Mouse (Mus musculus): Measurements from ENCODE around the gene Adh1. TPM values are rescaled to one million over a fixed set of nuclear protein-coding genes. Genes with fewer than 3 reads are reported as not detected.

Adh1 gene
- polyA plus RNA-seq, 1 experiment from 2014 or later = 1.3 TPM

GRCm38 (mm10) chr3:138224363-138224954 lies 36.3 kb upstream of the Adh1 start:
- Histone ChIP-seq H3K4me2 (ENCODE audit: low read depth, severe bottlenecking) (no peak overlapping the region), H3K4me1 (ENCODE audit: control insufficient read depth, insufficient read depth, low read length) (no peaks in the 10 kb centered on the region), H3K9ac (ENCODE audit: low read length) (no peak overlapping the region), H3K4me3 (ENCODE audit: low read depth, low read length) (no peak overlapping the region), H3K36me3 (ENCODE audit: control insufficient read depth, insufficient read depth, low read length) (no peaks in the 10 kb centered on the region), H3K9me3 (ENCODE audit: control insufficient read depth, low read length) (no peaks in the 10 kb centered on the region; the same call in 1 of the 2 replicates), H3K27ac (replicated peaks; ENCODE audit: low read depth, low read length) (no peak overlapping the region), H3K27me3 (ENCODE audit: control insufficient read depth, insufficient read depth, low read length) (no peaks in the 10 kb centered on the region)
- no peak for DNase-seq (ENCODE audit: low spot score)
- 88% methylated on average over 13 of the region's 13 CpGs for WGBS
- no peak for ATAC-seq (ENCODE audit: insufficient number of reproducible peaks, low FRiP score, low TSS enrichment, low read depth)

GRCm38 (mm10) chr3:138225331-138225730 lies 35.5 kb upstream of the Adh1 start:
- ATAC-seq (ENCODE audit: insufficient number of reproducible peaks, low FRiP score, low TSS enrichment, low read depth) = no peak
- no peak for DNase-seq (ENCODE audit: low spot score)

GRCm38 (mm10) chr3:138225853-138226252 lies 34.9 kb upstream of the Adh1 start:
- no peak for ATAC-seq (ENCODE audit: insufficient number of reproducible peaks, low FRiP score, low TSS enrichment, low read depth)
- no peak overlapping the region for H3K27ac ChIP-seq (replicated peaks; ENCODE audit: low read depth, low read length)
- WGBS = 84% methylated on average over 7 of the region's 7 CpGs
- H3K36me3 ChIP-seq (ENCODE audit: control insufficient read depth, insufficient read depth, low read length) = no peaks in the 10 kb centered on the region
- no peaks in the 10 kb centered on the region for H3K4me1 ChIP-seq (ENCODE audit: control insufficient read depth, insufficient read depth, low read length)
- no peak overlapping the region for H3K4me2 ChIP-seq (ENCODE audit: low read depth, severe bottlenecking)
- no peaks in the 10 kb centered on the region for H3K27me3 ChIP-seq (ENCODE audit: control insufficient read depth, insufficient read depth, low read length)
- H3K4me3 ChIP-seq (ENCODE audit: low read depth, low read length) = no peak overlapping the region
- H3K9me3 ChIP-seq (ENCODE audit: control insufficient read depth, low read length) = no peaks in the 10 kb centered on the region; the same call in 1 of the 2 replicates
- H3K9ac ChIP-seq (ENCODE audit: low read length) = no peak overlapping the region
- DNase-seq (ENCODE audit: low spot score) = no peak

More at GRCm38 (mm10) chr3:138225331-138225730, 35.5 kb upstream of the Adh1 start:
- Histone ChIP-seq H3K36me3 (ENCODE audit: control insufficient read depth, insufficient read depth, low read length) (no peaks in the 10 kb centered on the region), H3K9ac (ENCODE audit: low read length) (no peak overlapping the region), H3K27me3 (ENCODE audit: control insufficient read depth, insufficient read depth, low read length) (no peaks in the 10 kb centered on the region), H3K4me3 (ENCODE audit: low read depth, low read length) (no peak overlapping the region), H3K4me1 (ENCODE audit: control insufficient read depth, insufficient read depth, low read length) (no peaks in the 10 kb centered on the region), H3K9me3 (ENCODE audit: control insufficient read depth, low read length) (no peaks in the 10 kb centered on the region; the same call in 1 of the 2 replicates), H3K4me2 (ENCODE audit: low read depth, severe bottlenecking) (no peak overlapping the region), H3K27ac (replicated peaks; ENCODE audit: low read depth, low read length) (no peak overlapping the region)
- 74% methylated on average over 7 of the region's 7 CpGs for WGBS

GRCm38 (mm10) chr3:138226476-138226875 lies 34.3 kb upstream of the Adh1 start:
- H3K9me3 ChIP-seq (ENCODE audit: control insufficient read depth, low read length) = no peaks in the 10 kb centered on the region; the same call in 1 of the 2 replicates
- no peaks in the 10 kb centered on the region for H3K4me1 ChIP-seq (ENCODE audit: control insufficient read depth, insufficient read depth, low read length)
- H3K4me3 ChIP-seq (ENCODE audit: low read depth, low read length) = no peak overlapping the region
- no peak overlapping the region for H3K4me2 ChIP-seq (ENCODE audit: low read depth, severe bottlenecking)
- DNase-seq (ENCODE audit: low spot score) = no peak
- no peak for ATAC-seq (ENCODE audit: insufficient number of reproducible peaks, low FRiP score, low TSS enrichment, low read depth)
- no peak overlapping the region for H3K27ac ChIP-seq (replicated peaks; ENCODE audit: low read depth, low read length)
- no peaks in the 10 kb centered on the region for H3K27me3 ChIP-seq (ENCODE audit: control insufficient read depth, insufficient read depth, low read length)
- H3K36me3 ChIP-seq (ENCODE audit: control insufficient read depth, insufficient read depth, low read length) = no peaks in the 10 kb centered on the region
- no peak overlapping the region for H3K9ac ChIP-seq (ENCODE audit: low read length)
- 93% methylated on average over 6 of the region's 6 CpGs for WGBS

- Histone ChIP-seq H3K9ac (ENCODE audit: low read length) (no peak overlapping the region), H3K4me3 (ENCODE audit: low read depth, low read length) (no peak overlapping the region), H3K4me1 (ENCODE audit: control insufficient read depth, insufficient read depth, low read length) (no peaks in the 10 kb centered on the region), H3K4me2 (ENCODE audit: low read depth, severe bottlenecking) (no peak overlapping the region), H3K9me3 (ENCODE audit: control insufficient read depth, low read length) (no peaks in the 10 kb centered on the region; the same call in 1 of the 2 replicates), H3K36me3 (ENCODE audit: control insufficient read depth, insufficient read depth, low read length) (no peaks in the 10 kb centered on the region), H3K27me3 (ENCODE audit: control insufficient read depth, insufficient read depth, low read length) (no peaks in the 10 kb centered on the region), H3K27ac (replicated peaks; ENCODE audit: low read depth, low read length) (no peak overlapping the region)
- WGBS = 92% methylated on average over 2 of the region's 2 CpGs
- ATAC-seq (ENCODE audit: insufficient number of reproducible peaks, low FRiP score, low TSS enrichment, low read depth) (no peak), DNase-seq (ENCODE audit: low spot score) (no peak)
Measured at GRCm38 (mm10) chr3:138227082-138227481, 33.7 kb upstream of the Adh1 start.

GRCm38 (mm10) chr3:138227782-138228181 lies 33.0 kb upstream of the Adh1 start:
- no peaks in the 10 kb centered on the region for H3K27me3 ChIP-seq (ENCODE audit: control insufficient read depth, insufficient read depth, low read length)
- H3K36me3 ChIP-seq (ENCODE audit: control insufficient read depth, insufficient read depth, low read length) = no peaks in the 10 kb centered on the region
- H3K4me2 ChIP-seq (ENCODE audit: low read depth, severe bottlenecking) = no peak overlapping the region
- no peak overlapping the region for H3K27ac ChIP-seq (replicated peaks; ENCODE audit: low read depth, low read length)
- H3K9ac ChIP-seq (ENCODE audit: low read length) = no peak overlapping the region
- no peak for DNase-seq (ENCODE audit: low spot score)
- no peaks in the 10 kb centered on the region; the same call in 1 of the 2 replicates for H3K9me3 ChIP-seq (ENCODE audit: control insufficient read depth, low read length)
- no peak overlapping the region for H3K4me3 ChIP-seq (ENCODE audit: low read depth, low read length)
- 94% methylated on average over 8 of the region's 8 CpGs for WGBS
- H3K4me1 ChIP-seq (ENCODE audit: control insufficient read depth, insufficient read depth, low read length) = no peaks in the 10 kb centered on the region
- ATAC-seq (ENCODE audit: insufficient number of reproducible peaks, low FRiP score, low TSS enrichment, low read depth) = no peak

- Histone ChIP-seq H3K4me2 (ENCODE audit: low read depth, severe bottlenecking) (no peak overlapping the region), H3K27me3 (ENCODE audit: control insufficient read depth, insufficient read depth, low read length) (no peaks in the 10 kb centered on the region), H3K4me1 (ENCODE audit: control insufficient read depth, insufficient read depth, low read length) (no peaks in the 10 kb centered on the region), H3K36me3 (ENCODE audit: control insufficient read depth, insufficient read depth, low read length) (no peaks in the 10 kb centered on the region), H3K9me3 (ENCODE audit: control insufficient read depth, low read length) (no peaks in the 10 kb centered on the region; the same call in 1 of the 2 replicates), H3K9ac (ENCODE audit: low read length) (no peak overlapping the region), H3K27ac (replicated peaks; ENCODE audit: low read depth, low read length) (no peak overlapping the region), H3K4me3 (ENCODE audit: low read depth, low read length) (no peak overlapping the region)
- DNase-seq (ENCODE audit: low spot score) (no peak), ATAC-seq (ENCODE audit: insufficient number of reproducible peaks, low FRiP score, low TSS enrichment, low read depth) (no peak)
- 97% methylated on average over 1 of the region's 1 CpGs for WGBS
Measured at GRCm38 (mm10) chr3:138229448-138229847, 31.3 kb upstream of the Adh1 start.

- Histone ChIP-seq H3K9ac (ENCODE audit: low read length) (no peak overlapping the region), H3K4me1 (ENCODE audit: control insufficient read depth, insufficient read depth, low read length) (no peaks in the 10 kb centered on the region), H3K9me3 (ENCODE audit: control insufficient read depth, low read length) (no peaks in the 10 kb centered on the region; the same call in 1 of the 2 replicates), H3K36me3 (ENCODE audit: control insufficient read depth, insufficient read depth, low read length) (no peaks in the 10 kb centered on the region), H3K4me3 (ENCODE audit: low read depth, low read length) (no peak overlapping the region), H3K4me2 (ENCODE audit: low read depth, severe bottlenecking) (no peak overlapping the region), H3K27me3 (ENCODE audit: control insufficient read depth, insufficient read depth, low read length) (no peaks in the 10 kb centered on the region), H3K27ac (replicated peaks; ENCODE audit: low read depth, low read length) (no peak overlapping the region)
- DNase-seq (ENCODE audit: low spot score) = no peak
- WGBS = 78% methylated on average over 3 of the region's 3 CpGs
- no peak for ATAC-seq (ENCODE audit: insufficient number of reproducible peaks, low FRiP score, low TSS enrichment, low read depth)
Measured at GRCm38 (mm10) chr3:138230266-138230665, 30.5 kb upstream of the Adh1 start.

GRCm38 (mm10) chr3:138231531-138231930 lies 29.3 kb upstream of the Adh1 start:
- H3K9ac ChIP-seq (ENCODE audit: low read length) = no peak overlapping the region
- H3K4me1 ChIP-seq (ENCODE audit: control insufficient read depth, insufficient read depth, low read length) = no peaks in the 10 kb centered on the region
- H3K4me3 ChIP-seq (ENCODE audit: low read depth, low read length) = no peak overlapping the region
- H3K36me3 ChIP-seq (ENCODE audit: control insufficient read depth, insufficient read depth, low read length) = no peaks in the 10 kb centered on the region
- H3K27ac ChIP-seq (replicated peaks; ENCODE audit: low read depth, low read length) = no peak overlapping the region
- H3K27me3 ChIP-seq (ENCODE audit: control insufficient read depth, insufficient read depth, low read length) = no peaks in the 10 kb centered on the region
- no peak for DNase-seq (ENCODE audit: low spot score)
- H3K9me3 ChIP-seq (ENCODE audit: control insufficient read depth, low read length) = no peaks in the 10 kb centered on the region; the same call in 1 of the 2 replicates
- H3K4me2 ChIP-seq (ENCODE audit: low read depth, severe bottlenecking) = no peak overlapping the region
- WGBS = 78% methylated on average over 2 of the region's 2 CpGs
- no peak for ATAC-seq (ENCODE audit: insufficient number of reproducible peaks, low FRiP score, low TSS enrichment, low read depth)
